Mouse (Mus musculus) stomach, postnatal 0 days (tissue): ENCODE results near the gene Vgll3. TPM values are rescaled to one million over a fixed set of nuclear protein-coding genes. Genes with fewer than 3 reads are reported as not detected.

Experiments
- ATAC-seq: fragments of 200-750 bp; cut with Nextera tagmentation; 2 replicates; pipeline ENCODE4 v1.8.0; 2017; ENCODE audit not compliant: low FRiP score, low TSS enrichment
- DNase-seq: peaks from one replicate; pipeline ENCODE4 v3.0.0-alpha.2; 2016; ENCODE audit warnings: low spot score
- H3K27ac ChIP-seq: fragments of 300-500 bp; sonication (generic); replicated peaks from 2 replicates; pipeline ENCODE4 v1.5.1; 2014; ENCODE audit warnings: mild to moderate bottlenecking, control low read depth
- H3K27me3 ChIP-seq: fragments of 300-500 bp; sonication (generic); 2 replicates; pipeline ENCODE4 v1.6.1; 2014; ENCODE audit warnings: low read length; ENCODE audit not compliant: control insufficient read depth, insufficient read depth
- H3K36me3 ChIP-seq: fragments of 300-500 bp; sonication (generic); 2 replicates; pipeline ENCODE4 v1.6.1; 2014; ENCODE audit warnings: low read length, mixed read lengths; ENCODE audit not compliant: control insufficient read depth, insufficient read depth
- H3K4me1 ChIP-seq: fragments of 300-500 bp; sonication (generic); replicated peaks from 2 replicates; pipeline ENCODE4 v1.6.1; 2014; ENCODE audit warnings: antibody characterized with exemption; ENCODE audit not compliant: control insufficient read depth, insufficient read depth
- H3K4me2 ChIP-seq: fragments of 300-500 bp; sonication (generic); replicated peaks from 2 replicates; pipeline ENCODE4 v1.6.1; 2014; ENCODE audit warnings: low read depth, mild to moderate bottlenecking, control low read depth, moderate library complexity
- H3K4me3 ChIP-seq: fragments of 300-500 bp; sonication (generic); 2 replicates; pipeline ENCODE4 v1.5.1; 2014; ENCODE audit warnings: low read depth, low read length, control low read depth
- H3K9ac ChIP-seq: fragments of 300-500 bp; sonication (generic); 2 replicates; pipeline ENCODE4 v1.6.1; 2014; ENCODE audit warnings: mild to moderate bottlenecking, low read length, control low read depth, mixed read lengths
- H3K9me3 ChIP-seq: fragments of 300-500 bp; sonication (generic); 2 replicates; pipeline ENCODE4 v1.6.1; 2016; ENCODE audit warnings: low read length; ENCODE audit not compliant: control insufficient read depth
- CTCF ChIP-seq: IDR thresholded peaks from 2 replicates; pipeline ENCODE4 v1.5.1; 2016; ENCODE audit warnings: antibody characterized with exemption, low read depth, mild to moderate bottlenecking, moderate library complexity
- EP300 ChIP-seq: optimal IDR thresholded peaks from 2 replicates; pipeline ENCODE3; 2016; ENCODE audit warnings: antibody characterized with exemption
- WGBS: fragments of 180-500 bp; shearing (Covaris S2); extraction: QIAGEN DNeasy Blood & Tissue Kit; methylation state at CpG from one replicate; pipeline ENCODE4 v1.1.7; 2014; 5-methylcytosine and 5-hydroxymethylcytosine counted together
- polyA plus RNA-seq: library from polyadenylated mRNA; unstranded; fragments of >200 nt; fragmentation: Nextera tagmentation; extraction: Ambion mirVana; gene quantifications from 2 replicates; pipeline ENCODE4 v1.2.1, GENCODE M21; 2015

The Vgll3 gene
- polyA plus RNA-seq: 9.2 and 9.8 TPM in 2 replicates

GRCm38 (mm10) chr16:65814918-65815881 lies at the start of gene Vgll3:
Gene Vgll3 (plus strand): TSS chr16:65815257.
- under 1% methylated on average over 85 of the region's 86 CpGs for WGBS
- H3K9ac ChIP-seq: peak within 1 kb of the TSS; percentile 69
- no peaks in the 10 kb centered on the region; the same call in 1 of the 2 replicates for H3K27me3 ChIP-seq
- H3K9me3 ChIP-seq: no peaks in the 10 kb centered on the region
- peak within 1 kb of the TSS; percentile 62 for H3K4me3 ChIP-seq
- peak; percentile 78 for DNase-seq
- no peaks in the 10 kb centered on the region for H3K36me3 ChIP-seq
- peak; percentile 49 for TF ChIP-seq CTCF
- TF ChIP-seq EP300: no peak
- H3K27ac ChIP-seq: peak within 1 kb of the TSS; percentile 83
- ATAC-seq: peak; percentile 95
- H3K4me1 ChIP-seq: no peaks in the 10 kb centered on the region
- peak within 1 kb of the TSS; percentile 92 for H3K4me2 ChIP-seq

GRCm38 (mm10) chr16:65765976-65766375 lies 49.1 kb upstream of the Vgll3 start:
- H3K36me3 ChIP-seq: no peaks in the 10 kb centered on the region
- H3K4me1 ChIP-seq: no peaks in the 10 kb centered on the region
- TF ChIP-seq EP300 (no peak), CTCF (no peak)
- H3K9ac ChIP-seq: no peak overlapping the region
- no peak overlapping the region for H3K4me3 ChIP-seq
- DNase-seq (no peak), ATAC-seq (no peak)
- no peak overlapping the region for H3K27ac ChIP-seq
- no peaks in the 10 kb centered on the region for H3K27me3 ChIP-seq
- no peak overlapping the region for H3K4me2 ChIP-seq
- no peaks in the 10 kb centered on the region for H3K9me3 ChIP-seq

GRCm38 (mm10) chr16:65785959-65786358 lies 29.1 kb upstream of the Vgll3 start:
- H3K4me1 ChIP-seq: no peaks in the 10 kb centered on the region
- DNase-seq: no peak

DNA sequence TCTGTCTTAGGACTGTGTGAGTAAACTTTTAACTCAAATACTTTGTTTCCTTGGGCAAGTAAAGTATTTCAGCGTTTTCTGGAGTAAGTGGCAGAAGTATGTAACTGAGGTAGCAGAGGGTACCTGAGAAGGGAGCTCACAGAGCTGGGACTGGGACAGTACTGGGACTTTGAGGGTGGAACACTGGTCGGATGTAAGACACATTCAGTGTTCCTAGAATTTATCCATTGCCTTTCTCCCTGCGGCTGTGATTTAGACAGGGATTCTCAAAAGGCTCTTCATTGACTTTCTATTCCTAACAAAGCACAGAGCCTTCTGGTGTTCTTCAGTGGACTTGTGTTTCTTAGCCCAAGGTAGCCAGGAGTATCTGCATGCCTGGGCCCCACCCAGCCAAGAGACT lies 1.0 kb downstream of the Vgll3 start:
- H3K9me3 ChIP-seq: no peaks in the 10 kb centered on the region
- H3K27me3 ChIP-seq: no peaks in the 10 kb centered on the region; the same call in 1 of the 2 replicates
- 35% methylated on average over 3 of the region's 3 CpGs for WGBS
- H3K27ac ChIP-seq: peak overlapping the region; percentile 83
- no peaks in the 10 kb centered on the region for H3K36me3 ChIP-seq
- peak overlapping the region; percentile 92 for H3K4me2 ChIP-seq
- H3K9ac ChIP-seq: peak overlapping the region; percentile 69; the same call in 1 of the 2 replicates
- peak overlapping the region; percentile 62 for H3K4me3 ChIP-seq
- TF ChIP-seq EP300 (no peak), CTCF (no peak)
- DNase-seq: no peak
- H3K4me1 ChIP-seq: no peaks in the 10 kb centered on the region
- no peak for ATAC-seq

More at GRCm38 (mm10) chr16:65785959-65786358, 29.1 kb upstream of the Vgll3 start:
- 53% methylated on average over 1 of the region's 1 CpGs for WGBS
- no peak overlapping the region for H3K27ac ChIP-seq
- no peaks in the 10 kb centered on the region for H3K27me3 ChIP-seq
- no peaks in the 10 kb centered on the region for H3K36me3 ChIP-seq
- H3K4me3 ChIP-seq: no peak overlapping the region
- ATAC-seq: no peak
- no peak overlapping the region for H3K4me2 ChIP-seq
- H3K9me3 ChIP-seq: no peaks in the 10 kb centered on the region
- no peak for TF ChIP-seq EP300
- peak; percentile 66 for TF ChIP-seq CTCF
- H3K9ac ChIP-seq: no peak overlapping the region

- H3K4me2 ChIP-seq: no peak overlapping the region
- H3K27me3 ChIP-seq: no peaks in the 10 kb centered on the region; the same call in 1 of the 2 replicates
- H3K27ac ChIP-seq: no peak overlapping the region
- no peak overlapping the region for H3K4me3 ChIP-seq
- DNase-seq (no peak), ATAC-seq (no peak)
- H3K36me3 ChIP-seq: no peaks in the 10 kb centered on the region
- no peak overlapping the region for H3K9ac ChIP-seq
- no peaks in the 10 kb centered on the region for H3K9me3 ChIP-seq
- no peaks in the 10 kb centered on the region for H3K4me1 ChIP-seq
- TF ChIP-seq CTCF (no peak), EP300 (no peak)
- WGBS: 50% methylated on average over 8 of the region's 8 CpGs
Observed at GRCm38 (mm10) chr16:65818779-65819178, 3.7 kb downstream of the Vgll3 start.

DNA sequence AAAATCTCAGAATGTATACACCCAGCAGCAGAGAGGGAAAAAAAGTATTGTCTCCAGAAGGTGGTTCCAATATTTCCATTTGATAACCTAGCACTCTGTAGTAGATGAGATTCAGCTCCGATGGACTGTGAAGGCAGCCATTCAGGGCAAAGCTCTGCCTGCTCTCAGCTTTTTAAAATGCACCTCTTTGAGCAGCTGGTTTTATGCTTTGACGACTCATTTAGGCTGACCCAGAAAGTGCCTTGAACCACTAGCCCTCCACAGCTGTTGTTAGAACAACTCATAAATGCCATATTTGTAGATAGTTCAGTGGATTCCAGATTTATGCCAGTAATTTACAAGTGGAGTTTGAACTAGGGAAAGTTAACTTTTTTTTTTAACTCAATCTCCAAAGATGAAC lies 5.7 kb downstream of the Vgll3 start:
- WGBS: 62% methylated on average over 2 of the region's 2 CpGs
- Histone ChIP-seq H3K4me3 (no peak overlapping the region), H3K9ac (no peak overlapping the region), H3K9me3 (no peaks in the 10 kb centered on the region), H3K36me3 (no peaks in the 10 kb centered on the region), H3K4me1 (no peaks in the 10 kb centered on the region), H3K27me3 (no peaks in the 10 kb centered on the region; the same call in 1 of the 2 replicates), H3K4me2 (no peak overlapping the region), H3K27ac (no peak overlapping the region)
- ATAC-seq: no peak
- no peak for TF ChIP-seq EP300
- TF ChIP-seq CTCF: no peak
- no peak for DNase-seq
